Mouse (Mus musculus) erythroblast, embryonic 14.5 days (primary cell): ENCODE data around the gene Bcar3.

Experiments
- GATA1 ChIP-seq: IDR thresholded peaks from 2 replicates; pipeline ENCODE4 v1.6.1; 2012; ENCODE audit warnings: low read length, inconsistent platforms, mixed read lengths
- TAL1 ChIP-seq: IDR thresholded peaks from 3 replicates; pipeline ENCODE4 v1.6.1; 2012; ENCODE audit warnings: low read length, inconsistent platforms, mixed read lengths

GRCm38 (mm10) chr3:122296979-122297378 is 3.0 kb downstream of the Bcar3 start:
- TF ChIP-seq GATA1 (no peak), TAL1 (no peak)
